Mouse (Mus musculus): Measurements from ENCODE around the gene Zfp788. TPM values are rescaled to one million over a fixed set of nuclear protein-coding genes. Genes with fewer than 3 reads are reported as not detected.

The Zfp788 gene
- 39.0 TPM for polyA plus RNA-seq (2014; fragmentation: Illumina TruSeq; extraction: RNeasy Lipid Tissue Mini Kit (QIAGEN cat#74804); ENCODE audit: low replicate concordance)

DNA sequence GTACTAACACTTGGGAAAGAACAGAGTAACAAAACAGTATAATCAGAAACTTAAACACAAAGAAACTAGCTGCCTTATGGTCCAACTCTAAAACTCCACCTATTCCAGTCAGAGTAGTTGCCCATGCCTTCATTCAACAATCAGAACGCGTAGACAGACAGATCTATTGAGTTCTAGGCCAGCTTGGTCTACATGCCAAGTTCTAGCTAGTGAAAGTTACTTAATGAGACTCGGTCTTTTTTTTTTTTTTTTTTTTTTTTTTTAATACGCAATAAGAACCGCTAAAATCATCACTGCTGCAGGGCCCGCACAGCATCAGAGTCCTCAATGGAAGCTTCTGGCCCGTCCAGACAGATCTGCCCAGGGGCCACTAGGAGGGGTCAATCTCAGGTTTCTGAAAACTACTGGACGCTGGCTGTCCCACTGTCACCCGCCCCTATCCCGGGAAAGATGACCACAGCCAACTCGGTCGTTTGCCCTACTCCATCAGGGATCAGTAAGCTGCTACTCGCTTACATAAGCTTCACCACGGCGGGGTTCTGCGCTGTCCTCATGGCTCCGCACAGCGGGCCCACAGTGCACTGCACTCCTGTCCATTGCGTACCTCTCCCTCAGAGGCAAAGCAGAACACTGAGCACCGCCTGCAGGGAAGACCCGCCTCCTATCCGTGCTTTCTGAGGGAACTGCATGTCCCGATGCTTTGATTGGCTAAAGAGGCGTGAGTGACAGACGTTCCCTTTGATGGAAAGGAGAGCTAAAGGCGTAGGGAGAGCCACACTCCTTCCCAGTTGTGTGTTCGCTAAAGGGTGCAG, at the start of gene Zfp788:
Zfp788 (plus strand) TSS at position 795 of the 812 bp plus-strand sequence.

DNA sequence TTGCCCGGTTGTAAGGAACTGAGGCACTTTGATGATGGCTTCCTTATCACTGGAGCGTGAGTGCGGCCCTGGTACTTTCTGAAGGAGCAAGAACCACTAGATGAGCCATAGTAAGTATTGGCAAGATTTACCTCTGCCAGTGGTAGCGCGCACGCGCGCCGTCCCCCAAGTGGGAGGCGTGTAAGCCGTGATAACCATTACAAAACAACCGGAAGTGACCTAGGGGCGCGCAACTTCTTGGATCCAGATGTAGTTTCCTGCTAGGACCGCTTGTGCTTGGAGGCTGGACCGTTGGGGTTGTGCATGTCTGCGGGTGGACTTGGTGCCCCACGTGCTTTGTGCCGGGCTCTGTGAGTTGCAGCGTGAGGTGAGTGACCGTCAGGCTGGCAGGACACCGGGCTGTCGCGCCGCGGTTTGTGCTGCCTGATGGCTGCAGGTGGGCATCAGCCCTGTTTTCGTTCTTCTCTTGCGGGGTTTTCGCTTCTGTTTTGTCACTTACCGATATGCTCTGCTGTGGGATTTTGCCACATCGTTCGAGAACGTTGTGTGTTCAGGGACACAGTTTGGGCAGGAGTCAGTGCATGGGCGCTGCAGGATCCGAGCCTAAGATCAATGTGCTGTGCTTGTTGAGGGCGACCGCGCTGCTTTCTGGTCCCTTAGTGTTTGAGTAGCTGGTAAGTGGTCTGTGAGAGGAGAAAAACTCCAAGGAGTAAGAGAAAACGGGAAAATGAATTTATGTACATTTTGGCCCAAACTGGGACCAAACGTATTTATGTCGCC, 33.8 kb upstream of the Zfp788 start, which contains the start of gene 2610021A01Rik:
2610021A01Rik (plus strand) TSS at position 197 of the 780 bp plus-strand sequence.

Other genes starting within 250 kb of the Zfp788 start
- 52.3 TPM for gene AI987944, start 239.8 kb upstream of the Zfp788 start, polyA plus RNA-seq (2014; fragmentation: Illumina TruSeq; extraction: RNeasy Lipid Tissue Mini Kit (QIAGEN cat#74804); ENCODE audit: low replicate concordance)
- gene Vmn2r57, start 184.5 kb upstream of the Zfp788 start, polyA plus RNA-seq (2014; fragmentation: Illumina TruSeq; extraction: RNeasy Lipid Tissue Mini Kit (QIAGEN cat#74804); ENCODE audit: low replicate concordance): 0.48 TPM
- gene Gm20449, start 133.8 kb upstream of the Zfp788 start, polyA plus RNA-seq (2014; fragmentation: Illumina TruSeq; extraction: RNeasy Lipid Tissue Mini Kit (QIAGEN cat#74804); ENCODE audit: low replicate concordance): 0.19 TPM
- gene AW146154, start 133.3 kb upstream of the Zfp788 start, polyA plus RNA-seq (2014; fragmentation: Illumina TruSeq; extraction: RNeasy Lipid Tissue Mini Kit (QIAGEN cat#74804); ENCODE audit: low replicate concordance): 26.5 TPM
- gene Gm6871, start 59.5 kb upstream of the Zfp788 start, polyA plus RNA-seq (2014; fragmentation: Illumina TruSeq; extraction: RNeasy Lipid Tissue Mini Kit (QIAGEN cat#74804); ENCODE audit: low replicate concordance): not detected
- 55.9 TPM for gene 2610021A01Rik, start 34.0 kb upstream of the Zfp788 start, polyA plus RNA-seq (2014; fragmentation: Illumina TruSeq; extraction: RNeasy Lipid Tissue Mini Kit (QIAGEN cat#74804); ENCODE audit: low replicate concordance)
- not detected for gene Vmn2r58, start 239.5 kb downstream of the Zfp788 start, polyA plus RNA-seq (2014; fragmentation: Illumina TruSeq; extraction: RNeasy Lipid Tissue Mini Kit (QIAGEN cat#74804); ENCODE audit: low replicate concordance)

Data from small intestine, adult 10 weeks (tissue).